Mouse (Mus musculus): Measurements from ENCODE around the gene Tiam2.

- TF ChIP-seq CTCF (IDR thresholded peaks at IDR 0.05; ENCODE audit: borderline replicate concordance, insufficient read depth, low read depth, low read length), result no peak
- TF ChIP-seq POLR2A (IDR thresholded peaks at IDR 0.05; ENCODE audit: borderline replicate concordance, insufficient read depth, low read length), result no peak
Observed at GRCm38 (mm10) chr17:3530549-3530948, 204.2 kb downstream of the Tiam2 start.

Data from cerebellum, adult 2 months (tissue).